ENCODE assay signal across 9 mouse cellular contexts in the genomic region with DNA sequence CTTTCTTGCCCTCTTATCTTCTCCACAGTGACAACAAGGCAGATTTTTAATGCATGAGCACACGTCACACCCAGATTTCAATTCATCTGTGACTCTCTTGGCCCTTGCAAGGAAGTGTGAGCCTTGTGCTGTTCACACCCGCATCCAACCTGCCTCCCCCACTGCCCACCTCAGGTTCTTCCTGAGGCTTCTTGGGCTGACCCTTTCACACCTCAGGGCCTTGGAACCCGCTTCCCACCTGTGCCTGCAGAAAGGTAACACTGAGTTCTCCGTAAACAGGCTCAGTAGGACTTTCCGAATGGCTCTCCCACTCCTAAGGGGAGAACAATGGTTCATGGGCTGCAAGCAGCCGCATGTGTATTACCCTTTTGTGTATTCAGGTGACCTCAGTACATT. TPM values are rescaled to one million over a fixed set of nuclear protein-coding genes. Genes with fewer than 3 reads are reported as not detected.
DNase-seq lines count a peak whose midpoint lies in the region; ATAC-seq and TF ChIP-seq lines count a peak whose summit lies in the region.
"Had no signal": no experiment of that assay in that cellular context is flagged by ENCODE, and none has a peak within 500 bp of the region (broad histone marks: within the 10 kb centered on the region; RNA-seq: fewer than 3 reads in every experiment).

No protein-coding gene starts in this region.

- H3K4me3 ChIP-seq in kidney, embryonic 14.5 days (ENCODE audit: low read length) = no peak overlapping the region
- H3K4me3 ChIP-seq in MEL (ENCODE audit: control insufficient read depth in 1 of 2, insufficient read depth in 1 of 2, low read depth in 2 of 2, low read length in 2 of 2) = no peak overlapping the region
- H3K4me3 ChIP-seq in embryonic fibroblast, embryonic 13.5 days (ENCODE audit: insufficient read depth, low read length) = no peak overlapping the region
- no peak overlapping the region for H3K4me3 ChIP-seq in midbrain, embryonic 15.5 days

- WGBS in kidney, embryonic 14.5 days = 64% methylated on average over 6 of the region's 6 CpGs
- WGBS in midbrain, embryonic 15.5 days = 54% methylated on average over 6 of the region's 6 CpGs

- no peak for TF ChIP-seq RAD21 in MEL (IDR thresholded peaks at IDR 0.05; ENCODE audit: low read depth, low read length)

- no peak for DNase-seq in kidney, postnatal 14 days
- peak; percentile 29 for DNase-seq in MEL (ENCODE audit: low read depth, low spot score)
- no peak for DNase-seq in embryo, embryonic 9.5 days (ENCODE audit: extremely low spot score)

- no peak overlapping the region for H3K9ac ChIP-seq in kidney, embryonic 14.5 days (ENCODE audit: low read depth, low read length)
- H3K9ac ChIP-seq in MEL (ENCODE audit: control insufficient read depth, low read depth, low read length, poor library complexity, severe bottlenecking) = no peak overlapping the region
- no peak overlapping the region for H3K9ac ChIP-seq in midbrain, embryonic 15.5 days

- TF ChIP-seq POLR2A in MEL (IDR thresholded peaks at IDR 0.05; ENCODE audit: control insufficient read depth in 1 of 2, insufficient read depth in 1 of 2, low read depth in 1 of 2, low read length in 2 of 2, poor library complexity in 1 of 2) = no peak
- TF ChIP-seq POLR2A in embryonic fibroblast, embryonic 13.5 days (IDR thresholded peaks at IDR 0.05; ENCODE audit: low read depth, low read length) = no peak

- H3K4me2 ChIP-seq in kidney, embryonic 14.5 days (replicated peaks; ENCODE audit: low read depth, low read length) = no peak overlapping the region
- no peak overlapping the region for H3K4me2 ChIP-seq in midbrain, embryonic 15.5 days

- peaks cover 24% of the 10 kb centered on the region for H3K4me1 ChIP-seq in kidney, embryonic 14.5 days (ENCODE audit: control insufficient read depth, insufficient read depth, low read length)
- peaks cover 19 to 26% of the 10 kb centered on the region in 2 experiments for H3K4me1 ChIP-seq in MEL (ENCODE audit: control insufficient read depth in 1 of 2, insufficient read depth in 2 of 2, low read length in 2 of 2)
- H3K4me1 ChIP-seq in embryonic fibroblast, embryonic 13.5 days (ENCODE audit: control insufficient read depth, insufficient read depth, low read length) = peaks cover 7% of the 10 kb centered on the region
- peaks cover 23% of the 10 kb centered on the region for H3K4me1 ChIP-seq in midbrain, embryonic 15.5 days

- H3K9me3 ChIP-seq in kidney, embryonic 14.5 days (ENCODE audit: control insufficient read depth, low read length) = no peaks in the 10 kb centered on the region
- H3K9me3 ChIP-seq in MEL (replicated peaks; ENCODE audit: insufficient read depth, low read length) = no peaks in the 10 kb centered on the region
- no peaks in the 10 kb centered on the region for H3K9me3 ChIP-seq in midbrain, embryonic 15.5 days

- TF ChIP-seq EP300 in MEL (IDR thresholded peaks at IDR 0.05; ENCODE audit: low read depth in 1 of 2, low read length in 2 of 2) = no peak

- H3K27me3 ChIP-seq in kidney, embryonic 14.5 days (ENCODE audit: control insufficient read depth, insufficient read depth, low read length) = no peaks in the 10 kb centered on the region
- no peaks in the 10 kb centered on the region for H3K27me3 ChIP-seq in MEL (ENCODE audit: control insufficient read depth in 1 of 2, insufficient read depth in 2 of 2, low read length in 2 of 2)
- H3K27me3 ChIP-seq in midbrain, embryonic 15.5 days (replicated peaks) = no peaks in the 10 kb centered on the region

- ATAC-seq in kidney, embryonic 14.5 days (ENCODE audit: low FRiP score, low TSS enrichment) = peak; percentile 29; the same call in 1 of the 2 replicates
- no peak for ATAC-seq in midbrain, embryonic 15.5 days (replicated peaks)
- no peak for ATAC-seq in activated CD4-positive, CD25-positive, alpha-beta regulatory T cell, adult 4 months

- no peak for TF ChIP-seq CTCF in MEL (IDR thresholded peaks at IDR 0.05 in 2 of 3, conservative IDR thresholded peaks at IDR 0.05 in 1 of 3; ENCODE audit: control insufficient read depth in 1 of 3, insufficient read depth in 1 of 3, low read depth in 2 of 3, low read length in 3 of 3, poor library complexity in 1 of 3, severe bottlenecking in 1 of 3)
- no peak for TF ChIP-seq CTCF in embryonic fibroblast, embryonic 13.5 days (IDR thresholded peaks at IDR 0.05; ENCODE audit: borderline replicate concordance, insufficient read depth, low read length)

- no peaks in the 10 kb centered on the region; the same call in 1 of the 2 replicates for H3K36me3 ChIP-seq in kidney, embryonic 14.5 days (ENCODE audit: control insufficient read depth, insufficient read depth, low read length)
- peaks cover 0 to 27% of the 10 kb centered on the region in 2 experiments; a peak in 3 of 4 replicates for H3K36me3 ChIP-seq in MEL (ENCODE audit: control insufficient read depth in 1 of 2, insufficient read depth in 2 of 2, low read length in 2 of 2)
- H3K36me3 ChIP-seq in midbrain, embryonic 15.5 days (replicated peaks) = no peaks in the 10 kb centered on the region

- no peaks in the 10 kb centered on the region for H3K79me2 ChIP-seq in MEL (ENCODE audit: control insufficient read depth, insufficient read depth, low read length, poor library complexity)

- H3K27ac ChIP-seq in kidney, embryonic 14.5 days (ENCODE audit: low read depth, low read length) = peak overlapping the region; percentile 55; the same call in 1 of the 2 replicates
- H3K27ac ChIP-seq in MEL (ENCODE audit: control insufficient read depth, low read depth, low read length) = 0 out of 2 replicates have a peak overlapping the region, but pooled peaks have one; percentile 33
- 0 out of 2 replicates have a peak overlapping the region, but pooled peaks have one; percentile 8 for H3K27ac ChIP-seq in embryonic fibroblast, embryonic 13.5 days (ENCODE audit: insufficient read depth, low read length)
- H3K27ac ChIP-seq in midbrain, embryonic 15.5 days = peak overlapping the region; percentile 45; the same call in 1 of the 2 replicates

TF ChIP-seq in MEL, 35 proteins besides CTCF, POLR2A, EP300 and RAD21:
- TF ChIP-seq RCOR1 (IDR thresholded peaks at IDR 0.05; ENCODE audit: low read depth, low read length) = peak; percentile 43; the same call in 1 of the 2 replicates
- no peak for TF ChIP-seq MAFK (IDR thresholded peaks at IDR 0.05; ENCODE audit: borderline replicate concordance, low read depth, low read length)

RNA-seq across cellular contexts. Expression of a gene that starts 15.8 kb away (rescaled TPM):
- polyA plus RNA-seq in kidney, embryonic 14.5 days (2014; fragmentation: Nextera tagmentation; extraction: Ambion mirVana) = 67.8 and 95.5 TPM in 2 replicates
- total RNA-seq in MEL (2012; rRNA removed) = 32.6 and 36.1 TPM in 2 replicates
- polyA plus RNA-seq in MEL (2012; ENCODE audit: insufficient read depth in 1 of 2, insufficient read length in 2 of 2, low read depth in 1 of 2, low replicate concordance in 2 of 2, missing spikeins in 1 of 2) = 10 to 100 TPM in 1 of 2 experiments, not detected in 1; 37.7 TPM
- 93.6 and 103 TPM in 2 replicates for polyA plus RNA-seq in embryonic fibroblast, embryonic 13.5 days (2011; ENCODE audit: insufficient read length, low read depth, missing spikeins)
- 321 and 340 TPM in 2 replicates for polyA plus RNA-seq in midbrain, embryonic 15.5 days (2015; fragmentation: Nextera tagmentation; extraction: Ambion mirVana)
- 10 to 100 TPM; 23.3 to 33.2 TPM for polyA plus RNA-seq in activated CD4-positive, CD25-positive, alpha-beta regulatory T cell, adult 4 months (2017; shearing (Covaris generic))

RNA-seq across cellular contexts. Expression of a gene that starts 55.6 kb away (rescaled TPM):
- not detected in 2 replicates for polyA plus RNA-seq in kidney, embryonic 14.5 days (2014; fragmentation: Nextera tagmentation; extraction: Ambion mirVana)
- total RNA-seq in MEL (2012; rRNA removed) = not detected in 2 replicates
- not detected for polyA plus RNA-seq in MEL (2012; ENCODE audit: insufficient read depth in 1 of 2, insufficient read length in 2 of 2, low read depth in 1 of 2, low replicate concordance in 2 of 2, missing spikeins in 1 of 2)
- not detected in 2 replicates for polyA plus RNA-seq in embryonic fibroblast, embryonic 13.5 days (2011; ENCODE audit: insufficient read length, low read depth, missing spikeins)
- not detected in 2 replicates for polyA plus RNA-seq in midbrain, embryonic 15.5 days (2015; fragmentation: Nextera tagmentation; extraction: Ambion mirVana)
- not detected for polyA plus RNA-seq in activated CD4-positive, CD25-positive, alpha-beta regulatory T cell, adult 4 months (2017; shearing (Covaris generic))
- total RNA-seq: left cerebral cortex, postnatal 36 days; megakaryocyte progenitor cell, adult 5-6 weeks had no signal

RNA-seq across cellular contexts. Expression of a gene that starts 58.4 kb away (rescaled TPM):
- polyA plus RNA-seq in kidney, embryonic 14.5 days (2014; fragmentation: Nextera tagmentation; extraction: Ambion mirVana) = 18.1 and 29.7 TPM in 2 replicates
- total RNA-seq in MEL (2012; rRNA removed) = not detected in 2 replicates
- not detected for polyA plus RNA-seq in MEL (2012; ENCODE audit: insufficient read depth in 1 of 2, insufficient read length in 2 of 2, low read depth in 1 of 2, low replicate concordance in 2 of 2, missing spikeins in 1 of 2)
- polyA plus RNA-seq in embryonic fibroblast, embryonic 13.5 days (2011; ENCODE audit: insufficient read length, low read depth, missing spikeins) = 29.0 and 40.2 TPM in 2 replicates
- polyA plus RNA-seq in midbrain, embryonic 15.5 days (2015; fragmentation: Nextera tagmentation; extraction: Ambion mirVana) = 1.2 and 1.8 TPM in 2 replicates
- not detected for polyA plus RNA-seq in activated CD4-positive, CD25-positive, alpha-beta regulatory T cell, adult 4 months (2017; shearing (Covaris generic))
- total RNA-seq: megakaryocyte progenitor cell, adult 5-6 weeks had no signal
